Mouse (Mus musculus): ENCODE measurements around the gene Wdr20.
"Not testable (repeated sequence)": the region's sequence is repeated elsewhere in the genome, so short reads cannot be mapped to it uniquely, and the experiment has no call there.

Gene Wdr20

GRCm38 (mm10) chr12:110713784-110714183 lies 24.0 kb upstream of the Wdr20 start:
- DNase-seq (ENCODE audit: low spot score in 2 of 2) = no peak

- DNase-seq (ENCODE audit: low spot score in 2 of 2) = no peak
Measured at GRCm38 (mm10) chr12:110714215-110714614, 23.5 kb upstream of the Wdr20 start.

GRCm38 (mm10) chr12:110716004-110716403 lies 21.7 kb upstream of the Wdr20 start:
- DNase-seq (ENCODE audit: low spot score in 2 of 2) = no peak

GRCm38 (mm10) chr12:110725051-110725450 lies 12.7 kb upstream of the Wdr20 start:
- no peak for DNase-seq (ENCODE audit: low spot score in 2 of 2)

- no peak for DNase-seq (ENCODE audit: low spot score in 2 of 2)
Measured at GRCm38 (mm10) chr12:110725489-110725888, 12.3 kb upstream of the Wdr20 start.

GRCm38 (mm10) chr12:110726428-110726827 lies 11.3 kb upstream of the Wdr20 start:
- DNase-seq (ENCODE audit: low spot score in 2 of 2) = no peak

- not testable (repeated sequence) for DNase-seq (ENCODE audit: low spot score in 2 of 2)
Measured at GRCm38 (mm10) chr12:110733254-110733653, 4.5 kb upstream of the Wdr20 start.

- DNase-seq (ENCODE audit: low spot score in 2 of 2) = no peak
Measured at GRCm38 (mm10) chr12:110736641-110737040, 1.1 kb upstream of the Wdr20 start.

GRCm38 (mm10) chr12:110738158-110738921 lies 596 bp downstream of the Wdr20 start:
- DNase-seq (ENCODE audit: low spot score in 2 of 2) = peak; percentile 10 to 23

GRCm38 (mm10) chr12:110750770-110751439 lies 13.2 kb downstream of the Wdr20 start:
- peak; percentile 17 for DNase-seq (ENCODE audit: low spot score in 2 of 2)

GRCm38 (mm10) chr12:110752703-110753102 lies 15.0 kb downstream of the Wdr20 start:
- no peak for DNase-seq (ENCODE audit: low spot score in 2 of 2)

- no peak for DNase-seq (ENCODE audit: low spot score in 2 of 2)
Measured at GRCm38 (mm10) chr12:110753976-110754375, 16.2 kb downstream of the Wdr20 start.

GRCm38 (mm10) chr12:110757161-110757560 lies 19.4 kb downstream of the Wdr20 start:
- no peak for DNase-seq (ENCODE audit: low spot score in 2 of 2)

- no peak for DNase-seq (ENCODE audit: low spot score in 2 of 2)
Measured at GRCm38 (mm10) chr12:110758932-110759331, 21.2 kb downstream of the Wdr20 start.

GRCm38 (mm10) chr12:110762321-110762720 lies 24.6 kb downstream of the Wdr20 start:
- no peak for DNase-seq (ENCODE audit: low spot score in 2 of 2)

- peak; percentile 37 to 53 for DNase-seq (ENCODE audit: low spot score in 2 of 2)
Measured at GRCm38 (mm10) chr12:110764531-110764930, 26.8 kb downstream of the Wdr20 start.

- no peak for DNase-seq (ENCODE audit: low spot score in 2 of 2)
Measured at GRCm38 (mm10) chr12:110768562-110768961, 30.8 kb downstream of the Wdr20 start.

GRCm38 (mm10) chr12:110769660-110770297 lies 32.0 kb downstream of the Wdr20 start:
- DNase-seq (ENCODE audit: low spot score in 2 of 2) = no peak

GRCm38 (mm10) chr12:110770479-110771247 lies 32.9 kb downstream of the Wdr20 start:
- DNase-seq (ENCODE audit: low spot score in 2 of 2) = peak; percentile 46 to 51

GRCm38 (mm10) chr12:110771961-110772360 lies 34.2 kb downstream of the Wdr20 start:
- DNase-seq (ENCODE audit: low spot score in 2 of 2) = no peak

GRCm38 (mm10) chr12:110775628-110776426 lies 38.1 kb downstream of the Wdr20 start:
- peak; percentile 34 to 43 for DNase-seq (ENCODE audit: low spot score in 2 of 2)
